Mouse (Mus musculus): ENCODE measurements around the gene Pdlim5. TPM values are rescaled to one million over a fixed set of nuclear protein-coding genes. Genes with fewer than 3 reads are reported as not detected.
A peak's percentile ranks its signal among the peaks of the same experiment; 100 is the strongest.

Gene Pdlim5
- polyA plus RNA-seq, 1 experiment from 2014 or later, result 17.5 TPM

- Histone ChIP-seq H3K4me1 (ENCODE audit: control insufficient read depth, insufficient read depth, low read length) (no peaks in the 10 kb centered on the region), H3K4me3 (ENCODE audit: low read depth, low read length) (no peak overlapping the region), H3K36me3 (ENCODE audit: control insufficient read depth, insufficient read depth, low read length) (no peaks in the 10 kb centered on the region), H3K9me3 (ENCODE audit: control insufficient read depth, low read length) (no peaks in the 10 kb centered on the region), H3K27me3 (ENCODE audit: control insufficient read depth, insufficient read depth, low read length) (no peaks in the 10 kb centered on the region), H3K27ac (ENCODE audit: low read depth, low read length) (no peak overlapping the region), H3K4me2 (no peak overlapping the region), H3K9ac (ENCODE audit: low read length) (no peak overlapping the region)
- WGBS, result 77% methylated on average over 4 of the region's 4 CpGs
- DNase-seq (ENCODE audit: low spot score, missing footprints) (no peak), ATAC-seq (ENCODE audit: low FRiP score) (no peak)
Observed at GRCm38 (mm10) chr3:142338058-142338457, 57.4 kb downstream of the Pdlim5 start.

GRCm38 (mm10) chr3:142334496-142334895 lies 61.0 kb downstream of the Pdlim5 start:
- no peak overlapping the region for H3K4me3 ChIP-seq (ENCODE audit: low read depth, low read length)
- H3K9ac ChIP-seq (ENCODE audit: low read length), result no peak overlapping the region
- H3K27me3 ChIP-seq (ENCODE audit: control insufficient read depth, insufficient read depth, low read length), result no peaks in the 10 kb centered on the region
- ATAC-seq (ENCODE audit: low FRiP score) (no peak), DNase-seq (ENCODE audit: low spot score, missing footprints) (no peak)
- 91% methylated on average over 3 of the region's 3 CpGs for WGBS
- no peaks in the 10 kb centered on the region for H3K9me3 ChIP-seq (ENCODE audit: control insufficient read depth, low read length)
- H3K27ac ChIP-seq (ENCODE audit: low read depth, low read length), result no peak overlapping the region
- no peak overlapping the region for H3K4me2 ChIP-seq
- no peaks in the 10 kb centered on the region for H3K36me3 ChIP-seq (ENCODE audit: control insufficient read depth, insufficient read depth, low read length)
- H3K4me1 ChIP-seq (ENCODE audit: control insufficient read depth, insufficient read depth, low read length), result no peaks in the 10 kb centered on the region

GRCm38 (mm10) chr3:142333458-142333857 lies 62.0 kb downstream of the Pdlim5 start:
- Histone ChIP-seq H3K9ac (ENCODE audit: low read length) (no peak overlapping the region), H3K27me3 (ENCODE audit: control insufficient read depth, insufficient read depth, low read length) (no peaks in the 10 kb centered on the region), H3K4me3 (ENCODE audit: low read depth, low read length) (no peak overlapping the region), H3K9me3 (ENCODE audit: control insufficient read depth, low read length) (no peaks in the 10 kb centered on the region), H3K36me3 (ENCODE audit: control insufficient read depth, insufficient read depth, low read length) (no peaks in the 10 kb centered on the region), H3K4me2 (no peak overlapping the region), H3K27ac (ENCODE audit: low read depth, low read length) (no peak overlapping the region), H3K4me1 (ENCODE audit: control insufficient read depth, insufficient read depth, low read length) (no peaks in the 10 kb centered on the region)
- 93% methylated on average over 1 of the region's 1 CpGs for WGBS
- ATAC-seq (ENCODE audit: low FRiP score) (no peak), DNase-seq (ENCODE audit: low spot score, missing footprints) (no peak)

- no peaks in the 10 kb centered on the region for H3K4me1 ChIP-seq (ENCODE audit: control insufficient read depth, insufficient read depth, low read length)
- H3K9ac ChIP-seq (ENCODE audit: low read length), result no peak overlapping the region
- no peak for DNase-seq (ENCODE audit: low spot score, missing footprints)
- H3K9me3 ChIP-seq (ENCODE audit: control insufficient read depth, low read length), result no peaks in the 10 kb centered on the region
- no peak overlapping the region for H3K4me2 ChIP-seq
- no peaks in the 10 kb centered on the region for H3K27me3 ChIP-seq (ENCODE audit: control insufficient read depth, insufficient read depth, low read length)
- no peak for ATAC-seq (ENCODE audit: low FRiP score)
- 71% methylated on average over 4 of the region's 4 CpGs for WGBS
- H3K4me3 ChIP-seq (ENCODE audit: low read depth, low read length), result no peak overlapping the region
- no peak overlapping the region for H3K27ac ChIP-seq (ENCODE audit: low read depth, low read length)
- H3K36me3 ChIP-seq (ENCODE audit: control insufficient read depth, insufficient read depth, low read length), result no peaks in the 10 kb centered on the region
Observed at GRCm38 (mm10) chr3:142332716-142333115, 62.8 kb downstream of the Pdlim5 start.

DNA sequence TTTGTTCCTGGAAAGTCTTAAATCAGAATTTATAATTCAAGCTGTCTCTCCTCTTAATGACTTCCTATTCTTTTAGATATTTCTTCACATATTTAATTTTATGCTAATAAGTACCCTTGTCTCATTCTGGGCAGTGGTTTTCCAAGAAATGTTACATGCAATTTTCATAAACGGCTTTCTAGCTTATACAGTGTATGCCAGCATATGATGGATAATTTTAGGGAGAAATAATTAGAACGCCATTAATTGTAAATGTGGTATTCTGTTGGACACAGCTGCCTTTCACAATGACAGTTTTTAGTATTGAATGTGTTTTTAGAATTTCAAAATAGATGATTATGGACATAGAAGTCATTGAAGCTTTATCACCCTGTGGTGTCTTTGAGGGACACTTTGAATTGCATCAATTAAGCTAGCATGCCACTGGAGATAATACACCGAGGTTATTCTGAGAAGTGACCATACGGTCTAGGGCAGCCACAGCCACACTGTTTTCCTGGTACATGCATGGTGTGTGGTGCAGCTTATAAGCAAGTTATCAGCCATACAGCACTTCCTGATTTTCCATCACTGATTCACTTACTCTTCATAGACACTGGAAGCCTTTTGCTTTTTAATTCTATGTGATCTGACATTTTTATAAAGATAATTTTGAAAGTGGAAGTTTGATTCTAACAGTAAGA lies 63.5 kb downstream of the Pdlim5 start:
- Histone ChIP-seq H3K9ac (ENCODE audit: low read length) (no peak overlapping the region), H3K27ac (ENCODE audit: low read depth, low read length) (no peak overlapping the region), H3K4me2 (no peak overlapping the region), H3K9me3 (ENCODE audit: control insufficient read depth, low read length) (no peaks in the 10 kb centered on the region), H3K36me3 (ENCODE audit: control insufficient read depth, insufficient read depth, low read length) (no peaks in the 10 kb centered on the region), H3K27me3 (ENCODE audit: control insufficient read depth, insufficient read depth, low read length) (no peaks in the 10 kb centered on the region), H3K4me1 (ENCODE audit: control insufficient read depth, insufficient read depth, low read length) (no peaks in the 10 kb centered on the region), H3K4me3 (ENCODE audit: low read depth, low read length) (no peak overlapping the region)
- WGBS, result 84% methylated on average over 4 of the region's 4 CpGs
- DNase-seq (ENCODE audit: low spot score, missing footprints) (no peak), ATAC-seq (ENCODE audit: low FRiP score) (no peak)

DNA sequence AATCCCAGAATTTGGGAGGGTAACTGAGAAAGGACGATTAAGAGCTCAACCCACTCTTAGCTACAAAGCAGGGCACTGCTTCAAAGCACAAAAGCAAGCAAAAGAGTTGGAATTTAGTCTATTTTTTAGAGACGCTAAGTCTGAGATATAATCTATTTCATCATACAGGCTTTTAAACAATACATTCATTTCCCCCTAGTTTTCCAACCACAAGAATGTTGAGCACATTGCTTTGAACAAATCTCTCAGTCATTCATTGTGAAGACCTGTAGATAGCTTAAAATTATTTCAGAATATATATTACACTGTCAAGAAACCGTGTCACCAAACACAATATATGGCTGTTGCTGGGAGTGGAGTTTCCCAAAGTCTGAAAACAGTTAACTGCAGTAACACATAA lies 65.1 kb downstream of the Pdlim5 start:
- no peak overlapping the region for H3K27ac ChIP-seq (ENCODE audit: low read depth, low read length)
- no peaks in the 10 kb centered on the region for H3K9me3 ChIP-seq (ENCODE audit: control insufficient read depth, low read length)
- no peaks in the 10 kb centered on the region for H3K4me1 ChIP-seq (ENCODE audit: control insufficient read depth, insufficient read depth, low read length)
- no peak overlapping the region for H3K9ac ChIP-seq (ENCODE audit: low read length)
- no peaks in the 10 kb centered on the region for H3K36me3 ChIP-seq (ENCODE audit: control insufficient read depth, insufficient read depth, low read length)
- H3K27me3 ChIP-seq (ENCODE audit: control insufficient read depth, insufficient read depth, low read length), result no peaks in the 10 kb centered on the region
- DNase-seq (ENCODE audit: low spot score, missing footprints), result no peak
- no peak overlapping the region for H3K4me3 ChIP-seq (ENCODE audit: low read depth, low read length)
- ATAC-seq (ENCODE audit: low FRiP score), result no peak
- 81% methylated on average over 3 of the region's 3 CpGs for WGBS
- no peak overlapping the region for H3K4me2 ChIP-seq

DNA sequence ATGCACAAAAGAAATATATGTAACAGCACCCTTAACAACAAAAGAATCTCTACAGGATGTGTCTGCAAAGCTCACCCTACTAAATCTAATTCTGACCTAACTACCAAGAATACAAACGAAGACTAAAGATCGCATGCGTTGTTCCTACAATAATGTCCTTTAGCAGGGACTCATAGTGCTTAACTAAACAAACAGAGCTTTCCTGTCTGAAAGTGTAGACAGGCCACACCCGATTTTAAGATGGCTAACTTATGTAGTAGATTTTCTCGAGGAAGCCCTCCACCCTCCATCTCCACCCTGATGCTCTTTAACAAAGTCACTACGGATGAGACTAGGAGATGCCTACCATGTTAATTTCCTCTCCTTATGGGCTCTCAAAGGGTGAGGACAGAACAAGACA lies 71.9 kb downstream of the Pdlim5 start:
- no peak overlapping the region for H3K4me2 ChIP-seq
- H3K9ac ChIP-seq (ENCODE audit: low read length), result no peak overlapping the region
- no peak overlapping the region for H3K27ac ChIP-seq (ENCODE audit: low read depth, low read length)
- no peak for ATAC-seq (ENCODE audit: low FRiP score)
- 79% methylated on average over 6 of the region's 6 CpGs for WGBS
- no peaks in the 10 kb centered on the region for H3K27me3 ChIP-seq (ENCODE audit: control insufficient read depth, insufficient read depth, low read length)
- DNase-seq (ENCODE audit: low spot score, missing footprints), result no peak
- no peak overlapping the region for H3K4me3 ChIP-seq (ENCODE audit: low read depth, low read length)
- no peaks in the 10 kb centered on the region for H3K4me1 ChIP-seq (ENCODE audit: control insufficient read depth, insufficient read depth, low read length)
- H3K9me3 ChIP-seq (ENCODE audit: control insufficient read depth, low read length), result no peaks in the 10 kb centered on the region
- no peaks in the 10 kb centered on the region for H3K36me3 ChIP-seq (ENCODE audit: control insufficient read depth, insufficient read depth, low read length)

- no peak overlapping the region for H3K27ac ChIP-seq (ENCODE audit: low read depth, low read length)
- 81% methylated on average over 6 of the region's 6 CpGs for WGBS
- DNase-seq (ENCODE audit: low spot score, missing footprints) (no peak), ATAC-seq (ENCODE audit: low FRiP score) (no peak)
- H3K27me3 ChIP-seq (ENCODE audit: control insufficient read depth, insufficient read depth, low read length), result no peaks in the 10 kb centered on the region
- peaks cover 2% of the 10 kb centered on the region; the same call in 1 of the 2 replicates for H3K4me1 ChIP-seq (ENCODE audit: control insufficient read depth, insufficient read depth, low read length)
- H3K9ac ChIP-seq (ENCODE audit: low read length), result no peak overlapping the region
- H3K4me3 ChIP-seq (ENCODE audit: low read depth, low read length), result no peak overlapping the region
- H3K4me2 ChIP-seq, result no peak overlapping the region
- H3K36me3 ChIP-seq (ENCODE audit: control insufficient read depth, insufficient read depth, low read length), result no peaks in the 10 kb centered on the region
- H3K9me3 ChIP-seq (ENCODE audit: control insufficient read depth, low read length), result no peaks in the 10 kb centered on the region
Observed at GRCm38 (mm10) chr3:142321930-142322329, 73.6 kb downstream of the Pdlim5 start.

DNA sequence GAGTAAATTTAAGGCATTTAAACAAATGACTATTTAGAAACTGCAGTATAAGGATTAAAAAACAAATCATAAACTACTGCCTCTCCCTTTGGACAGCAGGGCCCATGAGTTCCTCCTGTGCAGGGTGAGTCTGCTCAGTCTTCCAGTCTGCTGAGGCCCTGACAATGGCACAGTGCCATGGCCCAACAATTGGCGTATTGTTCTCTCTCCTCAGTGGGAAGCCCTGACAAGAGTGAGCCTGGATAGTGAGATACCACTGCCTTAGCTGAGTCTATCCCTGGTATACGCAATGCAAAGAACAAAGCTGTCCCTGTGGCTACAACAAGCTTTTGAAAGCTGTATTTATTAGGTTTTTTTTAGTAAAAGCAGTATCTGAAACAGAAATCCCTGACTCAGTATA lies 77.3 kb downstream of the Pdlim5 start:
- Histone ChIP-seq H3K9me3 (ENCODE audit: control insufficient read depth, low read length) (no peaks in the 10 kb centered on the region), H3K27me3 (ENCODE audit: control insufficient read depth, insufficient read depth, low read length) (no peaks in the 10 kb centered on the region), H3K4me1 (ENCODE audit: control insufficient read depth, insufficient read depth, low read length) (peaks cover 4% of the 10 kb centered on the region), H3K4me3 (ENCODE audit: low read depth, low read length) (no peak overlapping the region), H3K4me2 (no peak overlapping the region), H3K36me3 (ENCODE audit: control insufficient read depth, insufficient read depth, low read length) (no peaks in the 10 kb centered on the region), H3K27ac (ENCODE audit: low read depth, low read length) (0 out of 2 replicates have a peak overlapping the region, but pooled peaks have one; percentile 8), H3K9ac (ENCODE audit: low read length) (no peak overlapping the region)
- 12% methylated on average over 2 of the region's 2 CpGs for WGBS
- DNase-seq (ENCODE audit: low spot score, missing footprints), result peak; percentile 85
- peak; percentile 95 for ATAC-seq (ENCODE audit: low FRiP score)

Data from midbrain, embryonic 11.5 days (tissue).